Mouse (Mus musculus) bone marrow macrophage, adult 2 months (primary cell): ENCODE measurements around the gene Aff3.

Source experiments
- CTCF ChIP-seq: IDR thresholded peaks from 2 replicates; pipeline ENCODE4 v1.5.1; 2012; ENCODE audit warnings: low read depth, mild to moderate bottlenecking, low read length, moderate library complexity
- POLR2A ChIP-seq: IDR thresholded peaks from 2 replicates; pipeline ENCODE4 v1.6.1; 2012; ENCODE audit warnings: mild to moderate bottlenecking, low read depth, low read length, borderline replicate concordance

DNA sequence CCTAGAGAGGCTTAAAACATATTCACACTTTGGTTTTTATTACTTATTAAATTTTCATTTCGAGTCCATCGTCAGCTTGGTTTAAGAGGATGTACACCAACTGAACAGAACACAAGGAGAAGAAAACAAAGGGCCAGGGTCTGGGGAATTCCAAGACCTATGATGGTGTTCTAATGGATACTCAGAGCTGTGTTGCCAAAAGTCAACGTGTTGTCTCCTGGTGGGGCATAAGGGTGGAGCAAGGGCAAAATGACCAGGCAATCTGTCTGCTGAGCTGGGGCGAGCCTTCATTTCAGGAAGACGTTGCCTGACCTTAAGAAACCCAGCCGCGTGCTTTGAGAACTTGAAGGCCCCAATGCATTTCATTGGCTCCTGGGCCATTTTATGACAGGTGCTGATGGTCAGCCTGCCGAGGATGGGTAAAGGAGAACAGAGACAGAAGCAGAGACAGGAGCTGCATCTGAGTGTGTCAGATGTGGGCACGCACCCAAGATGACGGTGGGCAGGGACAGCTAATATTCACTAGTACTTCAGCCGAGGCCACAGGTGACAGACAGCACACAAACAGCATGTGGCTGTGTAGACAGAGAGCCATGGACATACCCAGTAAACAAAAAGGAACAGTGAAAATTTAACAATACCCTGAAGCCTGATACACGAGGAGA lies 371.0 kb downstream of the Aff3 start:
- TF ChIP-seq POLR2A = no peak
- no peak for TF ChIP-seq CTCF
